Mouse (Mus musculus): ENCODE data around the gene Ran. TPM values are rescaled to one million over a fixed set of nuclear protein-coding genes. Genes with fewer than 3 reads are reported as not detected.

Ran gene
- polyA plus RNA-seq, 1 experiment: not detected

GRCm38 (mm10) chr5:129025048-129025447 lies 5.2 kb downstream of the Ran start:
- Histone ChIP-seq H3K4me3 (ENCODE audit: insufficient read depth, low read depth, low read length) (no peak overlapping the region), H3K27ac (ENCODE audit: insufficient read depth, low read depth, low read length) (no peak overlapping the region), H3K4me1 (ENCODE audit: control insufficient read depth, insufficient read depth, low read length) (no peaks in the 10 kb centered on the region; the same call in 1 of the 2 replicates)
- no peak for TF ChIP-seq CTCF (IDR thresholded peaks at IDR 0.05; ENCODE audit: insufficient read depth, low read depth, low read length)
- no peak for TF ChIP-seq POLR2A (IDR thresholded peaks at IDR 0.05; ENCODE audit: insufficient read depth, low read depth, low read length)
- 39% methylated on average over 2 of the region's 2 CpGs for WGBS

GRCm38 (mm10) chr5:129025725-129026124 lies 5.9 kb downstream of the Ran start:
- WGBS: 89% methylated on average over 2 of the region's 2 CpGs
- Histone ChIP-seq H3K27ac (ENCODE audit: insufficient read depth, low read depth, low read length) (no peak overlapping the region), H3K4me3 (ENCODE audit: insufficient read depth, low read depth, low read length) (no peak overlapping the region), H3K4me1 (ENCODE audit: control insufficient read depth, insufficient read depth, low read length) (no peaks in the 10 kb centered on the region; the same call in 1 of the 2 replicates)
- TF ChIP-seq CTCF (IDR thresholded peaks at IDR 0.05; ENCODE audit: insufficient read depth, low read depth, low read length) (no peak), POLR2A (IDR thresholded peaks at IDR 0.05; ENCODE audit: insufficient read depth, low read depth, low read length) (no peak)

- 96% methylated on average over 3 of the region's 3 CpGs for WGBS
- Histone ChIP-seq H3K4me3 (ENCODE audit: insufficient read depth, low read depth, low read length) (no peak overlapping the region), H3K4me1 (ENCODE audit: control insufficient read depth, insufficient read depth, low read length) (no peaks in the 10 kb centered on the region; the same call in 1 of the 2 replicates), H3K27ac (ENCODE audit: insufficient read depth, low read depth, low read length) (no peak overlapping the region)
- TF ChIP-seq CTCF (IDR thresholded peaks at IDR 0.05; ENCODE audit: insufficient read depth, low read depth, low read length) (no peak), POLR2A (IDR thresholded peaks at IDR 0.05; ENCODE audit: insufficient read depth, low read depth, low read length) (no peak)
Observed at GRCm38 (mm10) chr5:129026171-129026570, 6.3 kb downstream of the Ran start.

- 96% methylated on average over 1 of the region's 1 CpGs for WGBS
- Histone ChIP-seq H3K27ac (ENCODE audit: insufficient read depth, low read depth, low read length) (no peak overlapping the region), H3K4me3 (ENCODE audit: insufficient read depth, low read depth, low read length) (no peak overlapping the region)
Observed at GRCm38 (mm10) chr5:129026637-129027036, 6.8 kb downstream of the Ran start.

GRCm38 (mm10) chr5:129029131-129029723 lies 9.4 kb downstream of the Ran start:
- Histone ChIP-seq H3K4me3 (ENCODE audit: insufficient read depth, low read depth, low read length) (no peak overlapping the region), H3K27ac (ENCODE audit: insufficient read depth, low read depth, low read length) (no peak overlapping the region), H3K4me1 (ENCODE audit: control insufficient read depth, insufficient read depth, low read length) (no peaks in the 10 kb centered on the region)
- WGBS: 68% methylated on average over 5 of the region's 5 CpGs
- no peak for TF ChIP-seq CTCF (IDR thresholded peaks at IDR 0.05; ENCODE audit: insufficient read depth, low read depth, low read length)
- no peak for TF ChIP-seq POLR2A (IDR thresholded peaks at IDR 0.05; ENCODE audit: insufficient read depth, low read depth, low read length)

More at GRCm38 (mm10) chr5:129026637-129027036, 6.8 kb downstream of the Ran start:
- H3K4me1 ChIP-seq (ENCODE audit: control insufficient read depth, insufficient read depth, low read length): no peaks in the 10 kb centered on the region; the same call in 1 of the 2 replicates
- TF ChIP-seq CTCF (IDR thresholded peaks at IDR 0.05; ENCODE audit: insufficient read depth, low read depth, low read length) (no peak), POLR2A (IDR thresholded peaks at IDR 0.05; ENCODE audit: insufficient read depth, low read depth, low read length) (no peak)

GRCm38 (mm10) chr5:129036678-129037077 lies 16.8 kb downstream of the Ran start:
- Histone ChIP-seq H3K4me3 (ENCODE audit: insufficient read depth, low read depth, low read length) (no peak overlapping the region), H3K27ac (ENCODE audit: insufficient read depth, low read depth, low read length) (no peak overlapping the region), H3K4me1 (ENCODE audit: control insufficient read depth, insufficient read depth, low read length) (no peaks in the 10 kb centered on the region)
- 93% methylated on average over 5 of the region's 5 CpGs for WGBS
- TF ChIP-seq POLR2A (IDR thresholded peaks at IDR 0.05; ENCODE audit: insufficient read depth, low read depth, low read length) (no peak), CTCF (IDR thresholded peaks at IDR 0.05; ENCODE audit: insufficient read depth, low read depth, low read length) (no peak)

- no peaks in the 10 kb centered on the region for H3K4me1 ChIP-seq (ENCODE audit: control insufficient read depth, insufficient read depth, low read length)
- TF ChIP-seq CTCF (IDR thresholded peaks at IDR 0.05; ENCODE audit: insufficient read depth, low read depth, low read length): no peak
- no peak for TF ChIP-seq POLR2A (IDR thresholded peaks at IDR 0.05; ENCODE audit: insufficient read depth, low read depth, low read length)
- 86% methylated on average over 7 of the region's 7 CpGs for WGBS
- no peak overlapping the region for H3K27ac ChIP-seq (ENCODE audit: insufficient read depth, low read depth, low read length)
- no peak overlapping the region for H3K4me3 ChIP-seq (ENCODE audit: insufficient read depth, low read depth, low read length)
Observed at GRCm38 (mm10) chr5:129037739-129038138, 17.9 kb downstream of the Ran start.

GRCm38 (mm10) chr5:129045641-129046580 lies 26.0 kb downstream of the Ran start:
- Histone ChIP-seq H3K4me1 (ENCODE audit: control insufficient read depth, insufficient read depth, low read length) (0 out of 2 replicates have a peak, but pooled peaks cover 2% of the 10 kb centered on the region), H3K4me3 (ENCODE audit: insufficient read depth, low read depth, low read length) (no peak overlapping the region), H3K27ac (ENCODE audit: insufficient read depth, low read depth, low read length) (no peak overlapping the region)
- TF ChIP-seq CTCF (IDR thresholded peaks at IDR 0.05; ENCODE audit: insufficient read depth, low read depth, low read length) (no peak), POLR2A (IDR thresholded peaks at IDR 0.05; ENCODE audit: insufficient read depth, low read depth, low read length) (no peak)
- WGBS: 37% methylated on average over 26 of the region's 26 CpGs

- WGBS: 62% methylated on average over 9 of the region's 9 CpGs
- TF ChIP-seq POLR2A (IDR thresholded peaks at IDR 0.05; ENCODE audit: insufficient read depth, low read depth, low read length) (no peak), CTCF (IDR thresholded peaks at IDR 0.05; ENCODE audit: insufficient read depth, low read depth, low read length) (no peak)
- Histone ChIP-seq H3K4me3 (ENCODE audit: insufficient read depth, low read depth, low read length) (no peak overlapping the region), H3K4me1 (ENCODE audit: control insufficient read depth, insufficient read depth, low read length) (peaks cover 7% of the 10 kb centered on the region), H3K27ac (ENCODE audit: insufficient read depth, low read depth, low read length) (no peak overlapping the region)
Observed at GRCm38 (mm10) chr5:129049372-129049771, 29.5 kb downstream of the Ran start.

All from olfactory bulb, adult 2 months (tissue).